Mouse (Mus musculus) MEL (cell line): Measurements from ENCODE around the gene Gemin5. TPM values are rescaled to one million over a fixed set of nuclear protein-coding genes. Genes with fewer than 3 reads are reported as not detected.
A peak's percentile ranks its signal among the peaks of the same experiment; 100 is the strongest.

Experiments
- DNase-seq: peaks from one replicate; pipeline ENCODE4 v3.0.0; 2011; ENCODE audit warnings: low read depth, low spot score
- H3K27ac ChIP-seq: 2 replicates; pipeline ENCODE4 v1.5.1; 2012; ENCODE audit warnings: low read depth, mild to moderate bottlenecking, control low read depth, low read length, moderate library complexity; ENCODE audit not compliant: control insufficient read depth
- H3K27me3 ChIP-seq, 2 experiments: fragments of 150-350 bp in 1 of 2; sonication (generic) in 1 of 2; 2 replicates each; pipeline ENCODE4 v1.6.1; 2012; ENCODE audit warnings: low read length in 2 of 2, mild to moderate bottlenecking in 2 of 2, improper control_type of control experiment in 1 of 2, moderate library complexity in 1 of 2; ENCODE audit not compliant: insufficient read depth in 2 of 2, control insufficient read depth in 1 of 2
- H3K36me3 ChIP-seq, 2 experiments: 2 replicates each; pipeline ENCODE4 v1.6.1; 2012 to 2014; ENCODE audit warnings: low read length in 2 of 2, improper control_type of control experiment in 1 of 2, inconsistent platforms in 1 of 2, mild to moderate bottlenecking in 1 of 2; ENCODE audit not compliant: insufficient read depth in 2 of 2, control insufficient read depth in 1 of 2
- H3K4me1 ChIP-seq, 2 experiments: fragments of 150-350 bp in 1 of 2; sonication (generic) in 1 of 2; 2 replicates each; pipeline ENCODE4 v1.6.1; 2012; ENCODE audit warnings: low read length in 2 of 2, improper control_type of control experiment in 1 of 2, mild to moderate bottlenecking in 1 of 2; ENCODE audit not compliant: insufficient read depth in 2 of 2, control insufficient read depth in 1 of 2
- H3K4me3 ChIP-seq, 2 experiments: fragments of 150-350 bp in 1 of 2; sonication (generic) in 1 of 2; 2 replicates each; pipeline ENCODE4 v1.5.1; 2012; ENCODE audit warnings: low read depth in 2 of 2, low read length in 2 of 2, mild to moderate bottlenecking in 2 of 2, moderate library complexity in 2 of 2, control low read depth in 1 of 2, improper control_type of control experiment in 1 of 2; ENCODE audit not compliant: control insufficient read depth in 1 of 2, insufficient read depth in 1 of 2
- H3K79me2 ChIP-seq: 2 replicates; pipeline ENCODE4 v1.6.1; 2012; ENCODE audit warnings: mild to moderate bottlenecking, low read length, moderate library complexity; ENCODE audit not compliant: control insufficient read depth, poor library complexity, insufficient read depth
- H3K9ac ChIP-seq: 2 replicates; pipeline ENCODE4 v1.6.1; 2012; ENCODE audit warnings: low read depth, mild to moderate bottlenecking, control low read depth, low read length, moderate library complexity; ENCODE audit not compliant: control insufficient read depth, poor library complexity, severe bottlenecking
- H3K9me3 ChIP-seq: fragments of 150-350 bp; sonication (generic); replicated peaks from 2 replicates; pipeline ENCODE4 v1.6.1; 2012; ENCODE audit warnings: mild to moderate bottlenecking, low read length, improper control_type of control experiment, moderate library complexity; ENCODE audit not compliant: insufficient read depth
- CHD1 ChIP-seq: IDR thresholded peaks from 2 replicates; pipeline ENCODE4 v1.6.1; 2012; ENCODE audit warnings: low read depth, mild to moderate bottlenecking, inconsistent platforms, low read length, improper control_type of control experiment
- CHD2 ChIP-seq: IDR thresholded peaks from 2 replicates; pipeline ENCODE4 v1.6.1; 2011; ENCODE audit warnings: low read length, improper control_type of control experiment
- CTCF ChIP-seq, 3 experiments: IDR thresholded peaks in 2 of 3; conservative IDR thresholded peaks in 1 of 3; 2 replicates each; pipeline ENCODE4 v1.5.1; 2011 to 2012; ENCODE audit warnings: low read length in 3 of 3, low read depth in 2 of 3, mild to moderate bottlenecking in 2 of 3, improper control_type of control experiment in 1 of 3, inconsistent platforms in 1 of 3, mixed read lengths in 1 of 3, moderate library complexity in 1 of 3; ENCODE audit not compliant: control insufficient read depth in 1 of 3, insufficient read depth in 1 of 3, poor library complexity in 1 of 3, severe bottlenecking in 1 of 3
- E2F4 ChIP-seq: IDR thresholded peaks from 2 replicates; pipeline ENCODE4 v1.6.1; 2011; ENCODE audit warnings: low read depth, low read length, improper control_type of control experiment, borderline replicate concordance
- ELF1 ChIP-seq: IDR thresholded peaks from 2 replicates; pipeline ENCODE4 v1.6.1; 2014; ENCODE audit warnings: low read depth, mild to moderate bottlenecking, inconsistent platforms, low read length, improper control_type of control experiment, moderate library complexity
- EP300 ChIP-seq, 2 experiments: IDR thresholded peaks; 2 replicates each; pipeline ENCODE4 v1.6.1; 2011; ENCODE audit warnings: improper control_type of control experiment in 2 of 2, low read length in 2 of 2, low read depth in 1 of 2, mild to moderate bottlenecking in 1 of 2
- ETS1 ChIP-seq: IDR thresholded peaks from 2 replicates; pipeline ENCODE4 v1.6.1; 2012; ENCODE audit warnings: low read depth, mild to moderate bottlenecking, inconsistent platforms, low read length, improper control_type of control experiment, moderate library complexity
- JUND ChIP-seq: IDR thresholded peaks from 2 replicates; pipeline ENCODE4 v1.6.1; 2011; ENCODE audit warnings: low read depth, mild to moderate bottlenecking, improper control_type of control experiment, low read length
- KAT2A ChIP-seq: conservative IDR thresholded peaks from 2 replicates; pipeline ENCODE4 v1.6.1; 2012; ENCODE audit warnings: low read depth, low read length, improper control_type of control experiment, inconsistent platforms
- MEF2A ChIP-seq: IDR thresholded peaks from 2 replicates; pipeline ENCODE4 v1.6.1; 2014; ENCODE audit warnings: low read depth, mild to moderate bottlenecking, inconsistent platforms, low read length, improper control_type of control experiment; ENCODE audit not compliant: poor library complexity, insufficient replicate concordance, severe bottlenecking; ENCODE audit errors: extremely low read depth
- MXI1 ChIP-seq: IDR thresholded peaks from 2 replicates; pipeline ENCODE4 v1.6.1; 2011; ENCODE audit warnings: mild to moderate bottlenecking, low read depth, low read length, improper control_type of control experiment
- MYB ChIP-seq: IDR thresholded peaks from 2 replicates; pipeline ENCODE4 v1.6.1; 2011; ENCODE audit warnings: mild to moderate bottlenecking, low read depth, low read length, improper control_type of control experiment
- MYC ChIP-seq: IDR thresholded peaks from 2 replicates; pipeline ENCODE4 v1.6.1; 2011; ENCODE audit warnings: low read depth, mild to moderate bottlenecking, low read length, improper control_type of control experiment, moderate library complexity
- NRF1 ChIP-seq: IDR thresholded peaks from 2 replicates; pipeline ENCODE4 v1.6.1; 2014; ENCODE audit warnings: low read depth, mild to moderate bottlenecking, inconsistent platforms, low read length, improper control_type of control experiment, moderate library complexity; ENCODE audit not compliant: poor library complexity, insufficient read depth, severe bottlenecking
- POLR2A ChIP-seq, 2 experiments: IDR thresholded peaks; 2 replicates each; pipeline ENCODE4 v1.6.1; 2011 to 2012; ENCODE audit warnings: low read length in 2 of 2, mild to moderate bottlenecking in 2 of 2, control low read depth in 1 of 2, improper control_type of control experiment in 1 of 2, low read depth in 1 of 2, moderate library complexity in 1 of 2; ENCODE audit not compliant: control insufficient read depth in 1 of 2, insufficient read depth in 1 of 2, poor library complexity in 1 of 2
- POLR2AphosphoS2 ChIP-seq: IDR thresholded peaks from 2 replicates; pipeline ENCODE4 v1.6.1; 2011; ENCODE audit warnings: low read length, improper control_type of control experiment
- POLR2AphosphoS5 ChIP-seq: IDR thresholded peaks from 2 replicates; pipeline ENCODE4 v1.6.1; 2012; ENCODE audit warnings: low read depth, borderline replicate concordance, mild to moderate bottlenecking, inconsistent platforms, low read length, moderate library complexity, mixed read lengths
- RCOR1 ChIP-seq: IDR thresholded peaks from 2 replicates; pipeline ENCODE4 v1.6.1; 2012; ENCODE audit warnings: low read depth, mild to moderate bottlenecking, inconsistent platforms, low read length, improper control_type of control experiment
- SMC3 ChIP-seq: IDR thresholded peaks from 2 replicates; pipeline ENCODE4 v1.6.1; 2011; ENCODE audit warnings: low read depth, low read length, improper control_type of control experiment
- TCF12 ChIP-seq: IDR thresholded peaks from 2 replicates; pipeline ENCODE4 v1.6.1; 2014; ENCODE audit warnings: low read depth, mild to moderate bottlenecking, inconsistent platforms, low read length, improper control_type of control experiment, moderate library complexity
- UBTF ChIP-seq: IDR thresholded peaks from 2 replicates; pipeline ENCODE4 v1.6.1; 2012; ENCODE audit warnings: low read depth, mild to moderate bottlenecking, inconsistent platforms, low read length, improper control_type of control experiment, moderate library complexity, borderline replicate concordance; ENCODE audit not compliant: insufficient read depth
- USF1 ChIP-seq: IDR thresholded peaks from 2 replicates; pipeline ENCODE4 v1.6.1; 2014; ENCODE audit warnings: low read depth, mild to moderate bottlenecking, inconsistent platforms, low read length, improper control_type of control experiment, moderate library complexity
- USF2 ChIP-seq, 2 experiments: IDR thresholded peaks; 2 replicates each; pipeline ENCODE4 v1.6.1; 2011 to 2012; ENCODE audit warnings: improper control_type of control experiment in 2 of 2, low read length in 2 of 2, borderline replicate concordance in 1 of 2, inconsistent platforms in 1 of 2, low read depth in 1 of 2, mild to moderate bottlenecking in 1 of 2; ENCODE audit not compliant: insufficient read depth in 1 of 2
- ZC3H11A ChIP-seq: IDR thresholded peaks from 2 replicates; pipeline ENCODE4 v1.6.1; 2012; ENCODE audit warnings: low read depth, mild to moderate bottlenecking, inconsistent platforms, low read length, improper control_type of control experiment
- ZKSCAN1 ChIP-seq: IDR thresholded peaks from 2 replicates; pipeline ENCODE4 v1.6.1; 2012; ENCODE audit warnings: low read depth, mild to moderate bottlenecking, inconsistent platforms, low read length, improper control_type of control experiment, moderate library complexity
- ZMIZ1 ChIP-seq: IDR thresholded peaks from 2 replicates; pipeline ENCODE4 v1.6.1; 2012; ENCODE audit warnings: low read depth, mild to moderate bottlenecking, inconsistent platforms, low read length, improper control_type of control experiment, moderate library complexity
- polyA plus RNA-seq, 2 experiments: library from polyadenylated mRNA; stranded (reverse) in 1 of 2; unstranded in 1 of 2; fragments of >175 nt in 1 of 2; fragments of >200 nt in 1 of 2; gene quantifications; 2 replicates each; pipeline versions ENCODE4 v1.2.1 to v1.2.4; 2012; ENCODE audit warnings: low replicate concordance in 2 of 2, low read depth in 1 of 2; ENCODE audit not compliant: insufficient read length in 2 of 2, insufficient read depth in 1 of 2, missing spikeins in 1 of 2
- total RNA-seq: library from RNA; depleted of rRNA; stranded (reverse); fragments of 300-350 nt; gene quantifications from 2 replicates; pipeline ENCODE4 v1.2.3, GENCODE M21; 2012

The Gemin5 gene
- total and polyA plus RNA-seq, 3 experiments, result 46.5 to 71.9 (median 52.5) TPM

DNA sequence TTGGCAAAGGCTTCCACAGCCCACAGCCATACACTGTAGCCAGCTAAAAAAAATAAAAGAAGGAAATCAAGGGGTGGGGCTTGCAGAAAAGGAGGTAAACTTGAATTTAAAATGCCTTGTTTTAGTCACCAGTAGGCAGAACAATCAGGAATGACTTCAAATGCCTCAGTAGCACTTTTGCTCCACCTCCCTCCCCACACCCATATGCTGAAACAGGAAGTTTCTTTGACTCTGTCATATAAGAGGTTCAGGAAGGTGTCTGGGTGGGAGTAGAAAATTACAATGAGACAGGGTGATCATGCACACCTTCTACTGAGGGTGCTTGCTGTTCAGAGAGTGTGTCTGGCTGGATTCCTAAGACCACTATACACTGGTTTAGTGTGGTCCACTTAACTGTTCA, 33.5 kb downstream of the Gemin5 start:
- Histone ChIP-seq H3K4me3 (no peak overlapping the region), H3K36me3 (peaks cover 0 to 38% of the 10 kb centered on the region in 2 experiments; a peak in 2 of 4 replicates), H3K9me3 (no peaks in the 10 kb centered on the region), H3K27me3 (no peaks in the 10 kb centered on the region), H3K9ac (no peak overlapping the region), H3K79me2 (no peaks in the 10 kb centered on the region), H3K27ac (no peak overlapping the region), H3K4me1 (no peaks in the 10 kb centered on the region)
- TF ChIP-seq POLR2AphosphoS2, result no peak
- TF ChIP-seq KAT2A, result no peak
- no peak for TF ChIP-seq UBTF
- no peak for TF ChIP-seq CTCF (IDR thresholded peaks at IDR 0.05 in 2 of 3, conservative IDR thresholded peaks at IDR 0.05 in 1 of 3; ENCODE audit: control insufficient read depth in 1 of 3, insufficient read depth in 1 of 3, low read depth in 2 of 3, low read length in 3 of 3, poor library complexity in 1 of 3, severe bottlenecking in 1 of 3)
- TF ChIP-seq ETS1, result no peak
- TF ChIP-seq NRF1, result no peak
- TF ChIP-seq POLR2AphosphoS5, result no peak
- no peak for TF ChIP-seq MEF2A
- no peak for TF ChIP-seq EP300 (IDR thresholded peaks at IDR 0.05; ENCODE audit: low read depth in 1 of 2, low read length in 2 of 2)
- no peak for TF ChIP-seq MYB
- no peak for TF ChIP-seq ZC3H11A
- TF ChIP-seq USF2 (IDR thresholded peaks at IDR 0.05; ENCODE audit: borderline replicate concordance in 1 of 2, insufficient read depth in 1 of 2, low read depth in 1 of 2, low read length in 2 of 2), result no peak
- TF ChIP-seq RCOR1, result no peak
- TF ChIP-seq CHD1, result no peak
- TF ChIP-seq JUND, result no peak
- TF ChIP-seq MYC, result no peak
- DNase-seq, result peak; percentile 39

DNA sequence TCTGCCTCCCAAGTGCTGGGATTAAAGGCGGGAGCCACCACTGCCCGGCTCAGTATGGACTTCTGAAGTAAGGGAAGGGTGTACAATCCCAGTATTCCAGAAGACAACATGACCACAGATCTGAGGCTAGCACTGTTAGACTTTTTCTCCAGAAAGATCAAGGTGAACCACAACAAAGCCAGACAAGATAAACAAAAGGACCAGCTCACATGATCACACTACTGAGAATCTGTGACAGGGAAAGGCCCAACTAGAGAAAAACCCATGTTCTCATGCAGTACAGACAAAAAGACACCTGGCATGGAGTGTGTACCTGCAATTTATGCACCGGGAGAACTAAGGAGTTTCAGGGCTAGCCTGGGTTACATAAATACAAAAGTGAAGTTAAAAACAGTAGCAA, 36.3 kb downstream of the Gemin5 start:
- no peaks in the 10 kb centered on the region for H3K79me2 ChIP-seq
- H3K9me3 ChIP-seq, result no peaks in the 10 kb centered on the region
- H3K36me3 ChIP-seq, result peaks cover 9 to 29% of the 10 kb centered on the region in 2 experiments
- H3K4me1 ChIP-seq, result peaks cover 3 to 5% of the 10 kb centered on the region in 2 experiments; a peak in 3 of 4 replicates
- TF ChIP-seq ELF1, result no peak
- TF ChIP-seq USF1, result no peak
- no peak for TF ChIP-seq SMC3
- TF ChIP-seq ZKSCAN1, result no peak
- TF ChIP-seq USF2 (IDR thresholded peaks at IDR 0.05; ENCODE audit: borderline replicate concordance in 1 of 2, insufficient read depth in 1 of 2, low read depth in 1 of 2, low read length in 2 of 2), result no peak
- no peak for TF ChIP-seq MEF2A
- TF ChIP-seq POLR2A (IDR thresholded peaks at IDR 0.05; ENCODE audit: control insufficient read depth in 1 of 2, insufficient read depth in 1 of 2, low read depth in 1 of 2, low read length in 2 of 2, poor library complexity in 1 of 2), result no peak
- no peak for TF ChIP-seq KAT2A
- no peak for TF ChIP-seq TCF12
- no peak for TF ChIP-seq ZMIZ1
- TF ChIP-seq EP300 (IDR thresholded peaks at IDR 0.05; ENCODE audit: low read depth in 1 of 2, low read length in 2 of 2), result no peak
- TF ChIP-seq E2F4, result no peak
- TF ChIP-seq CHD2, result no peak
- TF ChIP-seq MXI1, result no peak
- TF ChIP-seq, all 39 proteins: peak for 0
- Histone ChIP-seq H3K4me3 (no peak overlapping the region), H3K27ac (no peak overlapping the region), H3K9ac (no peak overlapping the region), H3K27me3 (no peaks in the 10 kb centered on the region)
- no peak for DNase-seq
